Mouse (Mus musculus): ENCODE measurements around the gene Capn12.

GRCm38 (mm10) chr7:28865481-28866300, 15.5 kb upstream of the Capn12 start:
- TF ChIP-seq CTCF (conservative IDR thresholded peaks at IDR 0.05; ENCODE audit: low read length), result no peak
- no peak for TF ChIP-seq POU5F1 (IDR thresholded peaks at IDR 0.05; ENCODE audit: borderline replicate concordance, low read length)

All from E14TG2a.4 (cell line).